Mouse (Mus musculus): ENCODE data around the gene Actbl2. TPM values are rescaled to one million over a fixed set of nuclear protein-coding genes. Genes with fewer than 3 reads are reported as not detected.

The Actbl2 gene
- polyA plus RNA-seq, 1 experiment from 2014 or later = not detected

DNA sequence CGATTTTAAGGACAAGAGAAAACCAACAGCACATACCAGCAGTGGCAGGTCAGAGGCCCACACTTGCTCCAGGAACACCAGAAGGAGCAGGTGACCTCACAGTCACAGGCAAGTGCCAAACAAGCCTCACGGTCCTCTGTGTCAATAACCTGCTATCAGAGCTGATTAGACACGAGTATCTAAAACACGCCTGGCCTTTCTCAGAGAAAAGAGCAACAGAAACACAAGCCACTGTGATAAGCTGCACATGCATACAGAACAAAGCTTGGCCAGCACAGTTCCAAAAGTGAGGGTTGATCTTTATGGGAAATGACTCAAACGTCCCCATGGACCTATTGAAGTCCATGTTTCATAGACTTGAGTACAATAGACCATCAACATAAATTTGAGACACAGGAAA, 41.2 kb downstream of the Actbl2 start:
- Histone ChIP-seq H3K27ac (no peak overlapping the region), H3K79me2 (ENCODE audit: inconsistent target) (no peaks in the 10 kb centered on the region), H3K4me3 (ENCODE audit: inconsistent target) (no peak overlapping the region), H3K36me3 (ENCODE audit: inconsistent target) (no peaks in the 10 kb centered on the region)
- 80% methylated on average over 5 of the region's 5 CpGs for WGBS (ENCODE audit: missing documents)

DNA sequence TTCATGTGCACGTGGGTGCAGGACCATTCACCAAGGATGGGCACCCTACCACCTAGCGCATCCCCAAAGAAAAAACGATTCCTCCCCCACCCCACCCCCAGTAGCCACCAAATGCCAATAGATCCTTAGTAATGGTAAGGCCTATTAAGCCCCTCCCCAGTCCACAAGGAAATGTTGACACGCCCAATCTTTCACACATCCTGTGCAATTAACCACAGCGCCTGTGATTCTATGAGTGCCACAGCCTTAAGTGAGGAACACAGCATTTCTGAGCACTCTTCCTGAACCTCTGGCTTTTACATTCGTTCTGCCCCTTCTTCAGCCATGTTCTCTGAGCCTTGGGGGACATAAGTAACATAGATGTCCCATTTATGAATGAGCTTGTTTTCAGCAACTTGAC, 42.8 kb downstream of the Actbl2 start:
- H3K36me3 ChIP-seq (ENCODE audit: inconsistent target) = no peaks in the 10 kb centered on the region
- H3K4me3 ChIP-seq (ENCODE audit: inconsistent target) = no peak overlapping the region
- WGBS (ENCODE audit: missing documents) = 51% methylated on average over 6 of the region's 6 CpGs

DNA sequence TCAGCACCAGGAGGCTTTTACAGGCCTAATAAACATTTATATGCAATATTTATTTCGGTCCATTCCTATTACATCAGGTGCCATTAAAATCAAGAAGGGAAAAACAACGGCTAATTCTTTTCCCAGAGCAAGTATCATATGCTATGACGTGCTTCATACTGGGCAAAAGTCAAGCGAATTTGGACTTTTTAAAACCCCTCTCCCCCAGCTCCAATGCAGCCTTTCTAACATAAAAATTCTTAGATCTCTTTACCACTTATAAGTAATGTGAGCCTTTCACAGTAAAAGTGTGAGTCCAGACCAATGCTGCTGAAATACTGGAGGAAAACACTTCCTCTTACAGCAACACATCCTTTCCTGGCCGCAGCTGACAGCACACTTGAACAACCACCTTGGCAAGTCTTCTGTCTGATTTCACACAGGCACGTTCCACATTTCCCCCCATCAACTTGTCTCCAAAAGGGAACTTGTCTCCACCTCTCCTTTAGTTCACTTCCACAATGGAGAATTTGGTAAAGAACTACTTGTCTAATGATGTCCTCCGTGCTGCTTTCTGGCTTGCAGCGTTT, 44.4 kb downstream of the Actbl2 start:
- H3K36me3 ChIP-seq (ENCODE audit: inconsistent target) = no peaks in the 10 kb centered on the region
- no peak overlapping the region for H3K27ac ChIP-seq
- 59% methylated on average over 8 of the region's 8 CpGs for WGBS (ENCODE audit: missing documents)
- no peaks in the 10 kb centered on the region for H3K79me2 ChIP-seq (ENCODE audit: inconsistent target)
- no peak overlapping the region for H3K4me3 ChIP-seq (ENCODE audit: inconsistent target)

More for the DNA sequence above, 42.8 kb downstream of the Actbl2 start:
- Histone ChIP-seq H3K79me2 (ENCODE audit: inconsistent target) (no peaks in the 10 kb centered on the region), H3K27ac (no peak overlapping the region)

DNA sequence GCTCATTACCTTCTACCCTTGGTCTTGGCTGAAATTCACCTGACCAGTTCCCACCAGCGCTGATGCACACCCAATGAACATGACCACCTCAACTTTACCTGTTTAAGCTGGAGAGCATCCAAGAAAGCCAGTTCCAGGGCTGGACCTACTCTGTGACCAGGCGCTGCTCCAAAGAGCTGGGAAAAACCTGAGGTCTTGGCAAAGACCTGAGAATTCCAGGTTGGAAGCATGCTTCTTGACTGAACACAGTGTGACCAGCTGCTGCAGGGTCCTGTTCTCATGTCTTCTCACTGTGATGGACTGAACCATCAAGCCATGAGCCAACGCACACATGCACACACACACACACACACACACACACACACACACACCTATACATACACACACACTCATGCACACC, 46.0 kb downstream of the Actbl2 start:
- 97% methylated on average over 3 of the region's 3 CpGs for WGBS (ENCODE audit: missing documents)
- no peaks in the 10 kb centered on the region for H3K36me3 ChIP-seq (ENCODE audit: inconsistent target)
- H3K4me3 ChIP-seq (ENCODE audit: inconsistent target) = no peak overlapping the region
- H3K79me2 ChIP-seq (ENCODE audit: inconsistent target) = no peaks in the 10 kb centered on the region
- no peak overlapping the region for H3K27ac ChIP-seq

DNA sequence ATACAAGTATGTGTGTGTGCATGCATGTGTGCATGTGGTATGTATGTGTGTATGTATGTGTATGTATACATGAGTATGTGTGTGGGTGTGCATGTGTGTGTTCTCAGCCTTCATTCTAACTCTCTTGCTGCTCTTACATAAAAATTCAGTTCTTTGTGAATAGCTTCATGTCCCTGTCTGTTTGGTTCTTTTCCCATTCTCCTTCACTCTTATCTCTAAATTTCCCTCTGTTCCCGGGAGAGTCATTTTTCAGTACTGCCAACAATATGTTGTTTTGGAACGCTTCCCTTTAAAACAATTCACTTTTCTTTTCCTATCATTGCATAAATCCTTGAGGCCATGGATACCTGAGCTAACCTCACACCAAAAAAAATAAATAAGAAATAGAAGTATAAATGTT, 46.6 kb downstream of the Actbl2 start:
- Histone ChIP-seq H3K4me3 (ENCODE audit: inconsistent target) (no peak overlapping the region), H3K27ac (no peak overlapping the region), H3K36me3 (ENCODE audit: inconsistent target) (no peaks in the 10 kb centered on the region), H3K79me2 (ENCODE audit: inconsistent target) (no peaks in the 10 kb centered on the region)
- WGBS (ENCODE audit: missing documents) = 90% methylated on average over 2 of the region's 2 CpGs

DNA sequence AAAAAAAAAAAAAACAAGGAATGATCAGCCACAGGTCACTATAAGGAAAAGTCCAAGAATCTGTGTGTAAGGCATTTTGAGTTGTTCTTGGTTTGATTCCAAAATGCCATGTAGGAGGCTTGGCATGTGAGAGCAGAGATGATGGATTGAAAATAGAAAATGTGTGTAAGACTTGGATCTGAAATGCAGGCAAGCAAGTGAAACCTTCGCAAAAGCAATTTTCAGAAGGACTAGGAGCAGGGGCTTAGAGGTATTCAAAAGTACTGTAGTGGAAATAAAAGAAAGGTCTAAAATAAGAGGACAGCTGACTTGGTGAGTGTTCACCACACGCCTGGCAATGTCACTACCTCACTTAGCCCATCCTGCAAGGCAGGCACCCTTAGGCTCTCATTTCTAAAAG, 49.4 kb downstream of the Actbl2 start:
- 100% methylated on average over 2 of the region's 2 CpGs for WGBS (ENCODE audit: missing documents)
- Histone ChIP-seq H3K4me3 (ENCODE audit: inconsistent target) (no peak overlapping the region), H3K27ac (no peak overlapping the region), H3K79me2 (ENCODE audit: inconsistent target) (no peaks in the 10 kb centered on the region), H3K36me3 (ENCODE audit: inconsistent target) (no peaks in the 10 kb centered on the region)

DNA sequence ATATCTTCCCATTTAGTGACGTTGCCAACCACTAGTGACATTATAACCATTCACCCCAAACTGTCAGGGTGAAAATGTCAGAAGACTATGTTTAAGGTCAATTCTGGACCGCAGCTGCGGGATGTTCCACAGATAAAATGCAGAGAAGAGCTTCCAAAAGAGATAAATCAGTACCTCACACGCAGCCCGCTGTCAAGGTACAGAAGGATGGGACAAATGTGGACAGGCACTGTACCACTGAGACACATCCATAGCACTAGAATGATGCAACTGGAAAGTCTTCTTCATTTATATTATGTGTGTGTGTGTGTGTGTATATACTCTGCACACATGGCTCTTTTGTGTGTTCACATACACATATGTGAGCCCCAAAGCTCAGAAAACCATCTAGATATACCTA, 49.9 kb downstream of the Actbl2 start:
- H3K4me3 ChIP-seq (ENCODE audit: inconsistent target) = no peak overlapping the region
- WGBS (ENCODE audit: missing documents) = 95% methylated on average over 5 of the region's 5 CpGs
- no peak overlapping the region for H3K27ac ChIP-seq
- H3K79me2 ChIP-seq (ENCODE audit: inconsistent target) = no peaks in the 10 kb centered on the region
- no peaks in the 10 kb centered on the region for H3K36me3 ChIP-seq (ENCODE audit: inconsistent target)

Other genes starting within 250 kb of the Actbl2 start
- 39.3 to 60.3 TPM (median 40.0 TPM) in 3 replicates for gene Gpbp1, start 235.1 kb downstream of the Actbl2 start, polyA plus RNA-seq (2018)

All from macrophage (primary cell).